Comparison of ENCODE assay signal across 8 mouse cellular contexts in genomic region chr17:46063974-46064312, GRCm38 (mm10). TPM values are rescaled to one million over a fixed set of nuclear protein-coding genes. Genes with fewer than 3 reads are reported as not detected.
A peak's percentile ranks its signal among the peaks of the same experiment; 100 is the strongest.
DNase-seq lines count a peak whose midpoint lies in the region; ATAC-seq lines count a peak whose summit lies in the region.

No protein-coding gene starts in this region.

- peaks cover 21% of the 10 kb centered on the region for H3K4me1 ChIP-seq in heart, embryonic 12.5 days (replicated peaks)
- H3K4me1 ChIP-seq in kidney, embryonic 14.5 days (ENCODE audit: control insufficient read depth, insufficient read depth, low read length) = peaks cover 13% of the 10 kb centered on the region
- peaks cover 10% of the 10 kb centered on the region for H3K4me1 ChIP-seq in neural tube, embryonic 13.5 days (replicated peaks)
- H3K4me1 ChIP-seq in neural tube, embryonic 15.5 days = peaks cover 12% of the 10 kb centered on the region
- H3K4me1 ChIP-seq in stomach, embryonic 15.5 days = peaks cover 11% of the 10 kb centered on the region

- no peak for ATAC-seq in heart, embryonic 12.5 days (ENCODE audit: insufficient number of reproducible peaks, low FRiP score)
- ATAC-seq in kidney, embryonic 14.5 days (ENCODE audit: low FRiP score, low TSS enrichment) = no peak
- 0 out of 2 replicates have a peak, but pooled peaks have one; percentile 3 for ATAC-seq in neural tube, embryonic 13.5 days (ENCODE audit: low read depth)
- ATAC-seq in neural tube, embryonic 15.5 days (ENCODE audit: low FRiP score) = no peak
- ATAC-seq in stomach, embryonic 15.5 days (ENCODE audit: insufficient read depth, low FRiP score, low read depth) = no peak

- peak overlapping the region; percentile 45 for H3K4me2 ChIP-seq in heart, embryonic 12.5 days
- no peak overlapping the region for H3K4me2 ChIP-seq in kidney, embryonic 14.5 days (replicated peaks; ENCODE audit: low read depth, low read length)
- no peak overlapping the region for H3K4me2 ChIP-seq in neural tube, embryonic 13.5 days
- H3K4me2 ChIP-seq in neural tube, embryonic 15.5 days = no peak overlapping the region
- H3K4me2 ChIP-seq in stomach, embryonic 15.5 days = peak overlapping the region; percentile 22

- intact Hi-C loops in heart, postnatal 10 days (cut with DNase I) = no loop called here

- H3K9me3 ChIP-seq in heart, embryonic 12.5 days (replicated peaks) = no peaks in the 10 kb centered on the region
- no peaks in the 10 kb centered on the region for H3K9me3 ChIP-seq in kidney, embryonic 14.5 days (ENCODE audit: control insufficient read depth, low read length)
- H3K9me3 ChIP-seq in neural tube, embryonic 13.5 days = no peaks in the 10 kb centered on the region
- H3K9me3 ChIP-seq in neural tube, embryonic 15.5 days (replicated peaks) = no peaks in the 10 kb centered on the region
- H3K9me3 ChIP-seq in stomach, embryonic 15.5 days = no peaks in the 10 kb centered on the region

- WGBS in heart, embryonic 12.5 days = 46% methylated on average over 6 of the region's 6 CpGs
- 47% methylated on average over 6 of the region's 6 CpGs for WGBS in kidney, embryonic 14.5 days
- 56% methylated on average over 6 of the region's 6 CpGs for WGBS in neural tube, embryonic 13.5 days
- WGBS in neural tube, embryonic 15.5 days = 52% methylated on average over 6 of the region's 6 CpGs
- 40% methylated on average over 6 of the region's 6 CpGs for WGBS in stomach, embryonic 15.5 days

- no peak overlapping the region for H3K27ac ChIP-seq in heart, embryonic 12.5 days (ENCODE audit: poor library complexity, severe bottlenecking)
- H3K27ac ChIP-seq in kidney, embryonic 14.5 days (ENCODE audit: low read depth, low read length) = peak overlapping the region; percentile 78; the same call in 1 of the 2 replicates
- no peak overlapping the region for H3K27ac ChIP-seq in neural tube, embryonic 13.5 days (replicated peaks)
- H3K27ac ChIP-seq in neural tube, embryonic 15.5 days (replicated peaks) = no peak overlapping the region
- H3K27ac ChIP-seq in stomach, embryonic 15.5 days = no peak overlapping the region; the same call in 1 of the 2 replicates

- no peak for DNase-seq in heart, postnatal 10 days
- no peak for DNase-seq in kidney, adult 18-20 months
- DNase-seq in layer of hippocampus, adult 9-10 months (ENCODE audit: low spot score) = no peak

- H3K9ac ChIP-seq in heart, embryonic 12.5 days = 0 out of 2 replicates have a peak overlapping the region, but pooled peaks have one; percentile 6
- 0 out of 2 replicates have a peak overlapping the region, but pooled peaks have one; percentile 23 for H3K9ac ChIP-seq in kidney, embryonic 14.5 days (ENCODE audit: low read depth, low read length)
- no peak overlapping the region for H3K9ac ChIP-seq in neural tube, embryonic 13.5 days
- no peak overlapping the region for H3K9ac ChIP-seq in neural tube, embryonic 15.5 days (replicated peaks)
- H3K9ac ChIP-seq in stomach, embryonic 15.5 days = no peak overlapping the region

- H3K36me3 ChIP-seq in heart, embryonic 12.5 days = no peaks in the 10 kb centered on the region
- H3K36me3 ChIP-seq in kidney, embryonic 14.5 days (ENCODE audit: control insufficient read depth, insufficient read depth, low read length) = no peaks in the 10 kb centered on the region
- H3K36me3 ChIP-seq in neural tube, embryonic 13.5 days = no peaks in the 10 kb centered on the region
- no peaks in the 10 kb centered on the region for H3K36me3 ChIP-seq in neural tube, embryonic 15.5 days
- H3K36me3 ChIP-seq in stomach, embryonic 15.5 days = no peaks in the 10 kb centered on the region

- H3K4me3 ChIP-seq in heart, embryonic 12.5 days = no peak overlapping the region
- H3K4me3 ChIP-seq in kidney, embryonic 14.5 days (ENCODE audit: low read length) = no peak overlapping the region
- H3K4me3 ChIP-seq in neural tube, embryonic 13.5 days = no peak overlapping the region
- no peak overlapping the region for H3K4me3 ChIP-seq in neural tube, embryonic 15.5 days (replicated peaks)
- no peak overlapping the region for H3K4me3 ChIP-seq in stomach, embryonic 15.5 days (replicated peaks)

- H3K27me3 ChIP-seq in heart, embryonic 12.5 days (replicated peaks) = no peaks in the 10 kb centered on the region
- H3K27me3 ChIP-seq in kidney, embryonic 14.5 days (ENCODE audit: control insufficient read depth, insufficient read depth, low read length) = no peaks in the 10 kb centered on the region
- H3K27me3 ChIP-seq in neural tube, embryonic 13.5 days = no peaks in the 10 kb centered on the region
- H3K27me3 ChIP-seq in neural tube, embryonic 15.5 days (replicated peaks) = no peaks in the 10 kb centered on the region
- H3K27me3 ChIP-seq in stomach, embryonic 15.5 days (replicated peaks) = no peaks in the 10 kb centered on the region

RNA-seq across cellular contexts. Expression of gene Vegfa, which starts 31.8 kb away (rescaled TPM):
- polyA plus RNA-seq in heart, embryonic 12.5 days (2016; fragmentation: Nextera tagmentation; extraction: Ambion mirVana) = 6.5 and 6.9 TPM in 2 replicates
- total RNA-seq in heart, postnatal 10 days (2021) = 100 to 1,000 TPM; 231 to 234 TPM
- polyA plus RNA-seq in kidney, embryonic 14.5 days (2014; fragmentation: Nextera tagmentation; extraction: Ambion mirVana) = 8.2 and 10.1 TPM in 2 replicates
- 2.6 and 3.0 TPM in 2 replicates for polyA plus RNA-seq in neural tube, embryonic 13.5 days (2015; fragmentation: Nextera tagmentation; extraction: Ambion mirVana)
- polyA plus RNA-seq in neural tube, embryonic 15.5 days (2015; fragmentation: Nextera tagmentation; extraction: Ambion mirVana) = 4.1 and 4.8 TPM in 2 replicates
- 4.9 and 5.7 TPM in 2 replicates for polyA plus RNA-seq in stomach, embryonic 15.5 days (2015; fragmentation: Nextera tagmentation; extraction: Ambion mirVana)

RNA-seq across cellular contexts. Expression of gene Mrps18a, which starts 46.8 kb away (rescaled TPM):
- 121 and 125 TPM in 2 replicates for polyA plus RNA-seq in heart, embryonic 12.5 days (2016; fragmentation: Nextera tagmentation; extraction: Ambion mirVana)
- 100 to 1,000 TPM; 121 to 129 TPM for total RNA-seq in heart, postnatal 10 days (2021)
- 149 and 164 TPM in 2 replicates for polyA plus RNA-seq in kidney, embryonic 14.5 days (2014; fragmentation: Nextera tagmentation; extraction: Ambion mirVana)
- polyA plus RNA-seq in neural tube, embryonic 13.5 days (2015; fragmentation: Nextera tagmentation; extraction: Ambion mirVana) = 144 and 154 TPM in 2 replicates
- 150 and 154 TPM in 2 replicates for polyA plus RNA-seq in neural tube, embryonic 15.5 days (2015; fragmentation: Nextera tagmentation; extraction: Ambion mirVana)
- polyA plus RNA-seq in stomach, embryonic 15.5 days (2015; fragmentation: Nextera tagmentation; extraction: Ambion mirVana) = 128 and 137 TPM in 2 replicates

Comparison
In these comparisons a context has a peak if more than half of its experiments do, and no peak if none do; other contexts are left out.
1. H3K4me2 ChIP-seq: peak in heart, embryonic 12.5 days (single experiment) and stomach, embryonic 15.5 days (single experiment); none in kidney, embryonic 14.5 days (single experiment), neural tube, embryonic 13.5 days (single experiment) and neural tube, embryonic 15.5 days (single experiment).
2. H3K9ac ChIP-seq: peak in heart, embryonic 12.5 days (single experiment) and kidney, embryonic 14.5 days (single experiment); none in neural tube, embryonic 13.5 days (single experiment), neural tube, embryonic 15.5 days (single experiment) and stomach, embryonic 15.5 days (single experiment).